Comparison of ENCODE assay signal across 11 mouse cellular contexts in the genomic region with DNA sequence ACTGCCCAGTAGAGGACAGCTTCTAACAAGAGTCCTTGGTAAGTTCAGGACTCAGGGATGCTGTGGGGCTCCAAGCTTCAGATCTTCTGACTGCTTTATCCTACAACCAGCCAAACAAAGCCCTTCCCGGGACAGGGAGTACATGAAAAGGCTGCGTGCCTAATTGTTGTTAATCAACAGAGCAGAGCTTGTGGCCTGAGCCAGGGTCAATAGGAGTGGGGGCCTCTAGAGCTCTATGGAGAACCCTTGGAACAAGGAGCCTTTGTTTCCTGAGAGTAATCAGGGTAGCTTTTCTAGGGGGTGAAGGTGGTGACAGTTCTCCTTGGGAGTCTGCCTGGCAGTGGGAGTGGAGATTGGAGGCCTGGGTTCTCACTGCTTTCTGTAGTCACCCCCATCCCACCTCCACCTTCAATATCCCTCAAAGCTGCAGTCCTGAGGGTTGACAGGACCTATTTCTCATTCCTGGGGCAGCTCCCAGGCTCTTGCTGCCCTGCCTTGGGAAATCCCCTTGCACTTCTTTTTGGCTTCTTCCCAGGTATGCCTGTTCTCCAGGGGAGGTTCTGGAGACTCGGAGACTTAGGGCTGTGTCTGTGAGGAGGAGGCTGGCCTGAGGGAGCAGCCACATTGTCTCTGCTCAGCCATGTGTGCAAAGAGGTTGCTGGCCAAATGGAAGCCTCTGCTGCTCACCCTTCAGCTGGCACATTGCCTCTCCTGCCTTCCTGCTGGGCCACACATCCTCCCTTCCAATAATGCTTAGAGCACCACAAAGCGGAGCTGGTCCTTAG. TPM values are rescaled to one million over a fixed set of nuclear protein-coding genes. Genes with fewer than 3 reads are reported as not detected.
DNase-seq lines count a peak whose midpoint lies in the region; ATAC-seq lines count a peak whose summit lies in the region.
"Had no signal": no experiment of that assay in that cellular context is flagged by ENCODE, and none has a peak within 500 bp of the region (broad histone marks: within the 10 kb centered on the region; RNA-seq: fewer than 3 reads in every experiment).

No protein-coding gene starts in this region.

- no peak for ATAC-seq in inflammation-experienced regulatory T-cells, adult 6 months
- ATAC-seq: intestine, embryonic 15.5 days; lung, postnatal 0 days had no signal

- DNase-seq in right cerebral cortex, postnatal 10 days (ENCODE audit: low spot score in 2 of 2): peak; percentile 59 to 65
- no peak for DNase-seq in right cerebral cortex, postnatal 25 days
- peak; percentile 87 to 93 for DNase-seq in cerebellum, postnatal 10 days
- peak; percentile 72 to 74 for DNase-seq in kidney, adult 8-10 months
- peak; percentile 30 for DNase-seq in testis, postnatal 14 days (ENCODE audit: low spot score)
- no peak for DNase-seq in lung, postnatal 4 days
- DNase-seq: heart, adult 11 months had no signal

RNA-seq across cellular contexts. Expression of a gene that starts 40.5 kb away (rescaled TPM):
- 10 to 100 TPM; 85.2 to 93.8 (median 89.3) TPM for polyA plus RNA-seq in inflammation-experienced regulatory T-cells, adult 6 months (2017; shearing (Covaris generic))
- polyA plus RNA-seq: myocyte had no signal

Comparison
In these comparisons a context has a peak if more than half of its experiments do, and no peak if none do; other contexts are left out.
1. DNase-seq: peak in right cerebral cortex, postnatal 10 days (2 of 2), cerebellum, postnatal 10 days (2 of 2), kidney, adult 8-10 months (2 of 2) and testis, postnatal 14 days (single experiment); none in right cerebral cortex, postnatal 25 days (single experiment) and lung, postnatal 4 days (0 of 2).